Mouse (Mus musculus) midbrain, embryonic 15.5 days (tissue): ENCODE measurements around the gene Tap1. TPM values are rescaled to one million over a fixed set of nuclear protein-coding genes. Genes with fewer than 3 reads are reported as not detected.

Source experiments
- ATAC-seq: fragments of 200-750 bp; cut with Nextera tagmentation; replicated peaks from 2 replicates; pipeline ENCODE4 v1.8.0; 2017; ENCODE audit warnings: moderate TSS enrichment
- H3K27ac ChIP-seq: fragments of 300-500 bp; sonication (generic); 2 replicates; pipeline ENCODE4 v1.5.1; 2015; ENCODE audit warnings: mild to moderate bottlenecking, inconsistent platforms
- H3K27me3 ChIP-seq: fragments of 300-500 bp; sonication (generic); replicated peaks from 2 replicates; pipeline ENCODE4 v1.6.1; 2015; ENCODE audit warnings: inconsistent platforms
- H3K36me3 ChIP-seq: fragments of 300-500 bp; sonication (generic); replicated peaks from 2 replicates; pipeline ENCODE4 v1.6.1; 2015; ENCODE audit warnings: inconsistent platforms
- H3K4me1 ChIP-seq: fragments of 300-500 bp; sonication (generic); 2 replicates; pipeline ENCODE4 v1.6.1; 2015; ENCODE audit warnings: inconsistent platforms
- H3K4me2 ChIP-seq: fragments of 300-500 bp; sonication (generic); 2 replicates; pipeline ENCODE4 v1.6.1; 2015; ENCODE audit warnings: inconsistent platforms, mild to moderate bottlenecking, moderate library complexity
- H3K4me3 ChIP-seq: fragments of 300-500 bp; sonication (generic); 2 replicates; pipeline ENCODE4 v1.5.1; 2015; ENCODE audit warnings: mild to moderate bottlenecking, inconsistent platforms
- H3K9ac ChIP-seq: fragments of 300-500 bp; sonication (generic); 2 replicates; pipeline ENCODE4 v1.6.1; 2015; ENCODE audit warnings: mild to moderate bottlenecking, inconsistent platforms
- H3K9me3 ChIP-seq: fragments of 300-500 bp; sonication (generic); 2 replicates; pipeline ENCODE4 v1.6.1; 2016; ENCODE audit warnings: inconsistent platforms
- WGBS: fragments of 180-500 bp; shearing (Covaris S2); methylation state at CpG from one replicate; pipeline ENCODE4 v1.1.7; 2015; ENCODE audit warnings: mixed read lengths; 5-methylcytosine and 5-hydroxymethylcytosine counted together
- polyA plus RNA-seq: library from polyadenylated mRNA; unstranded; fragments of >200 nt; fragmentation: Nextera tagmentation; extraction: Ambion mirVana; gene quantifications from 2 replicates; pipeline ENCODE4 v1.2.1, GENCODE M21; 2015

Gene Tap1
- polyA plus RNA-seq, 1 experiment from 2014 or later = 2.3 TPM

DNA sequence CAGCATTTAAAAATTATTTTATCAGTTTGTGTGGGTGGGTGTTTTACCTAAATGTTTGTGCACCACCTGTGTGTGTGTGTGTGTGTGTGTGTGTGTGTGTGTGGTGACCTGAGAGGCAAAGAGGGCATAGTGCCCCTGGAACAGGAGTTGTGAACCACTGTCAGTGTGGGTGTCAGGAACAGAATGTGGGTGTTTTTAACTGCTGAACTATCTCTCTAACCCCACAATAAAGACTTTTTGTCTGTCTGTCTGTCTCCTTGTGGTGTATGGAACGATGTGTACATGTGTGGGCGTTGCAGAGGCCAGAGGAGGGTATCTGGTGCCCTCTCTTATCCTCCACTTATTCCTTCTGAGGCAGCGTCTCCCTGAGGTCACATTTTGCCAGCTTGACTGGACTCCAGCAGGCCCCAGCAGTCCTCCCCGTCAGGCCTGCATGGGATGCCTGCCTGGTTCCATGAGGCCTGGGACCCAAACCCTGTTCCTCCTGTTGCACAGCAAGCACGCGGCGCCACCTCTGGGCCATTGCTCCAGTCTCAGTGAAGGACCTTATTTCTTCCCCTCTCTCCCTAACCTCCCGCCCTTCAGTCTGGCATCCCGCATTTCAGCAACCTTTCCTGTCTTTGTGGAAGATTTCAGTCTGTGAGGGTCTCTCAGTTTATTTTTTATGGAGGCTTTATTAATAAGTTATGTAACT, 23.0 kb upstream of the Tap1 start:
- no peak overlapping the region for H3K27ac ChIP-seq
- H3K9ac ChIP-seq = no peak overlapping the region
- no peak for ATAC-seq
- H3K4me3 ChIP-seq = no peak overlapping the region
- 38% methylated on average over 9 of the region's 9 CpGs for WGBS
- no peaks in the 10 kb centered on the region for H3K36me3 ChIP-seq
- H3K4me2 ChIP-seq = no peak overlapping the region
- H3K27me3 ChIP-seq = no peaks in the 10 kb centered on the region
- H3K9me3 ChIP-seq = no peaks in the 10 kb centered on the region
- H3K4me1 ChIP-seq = no peaks in the 10 kb centered on the region

DNA sequence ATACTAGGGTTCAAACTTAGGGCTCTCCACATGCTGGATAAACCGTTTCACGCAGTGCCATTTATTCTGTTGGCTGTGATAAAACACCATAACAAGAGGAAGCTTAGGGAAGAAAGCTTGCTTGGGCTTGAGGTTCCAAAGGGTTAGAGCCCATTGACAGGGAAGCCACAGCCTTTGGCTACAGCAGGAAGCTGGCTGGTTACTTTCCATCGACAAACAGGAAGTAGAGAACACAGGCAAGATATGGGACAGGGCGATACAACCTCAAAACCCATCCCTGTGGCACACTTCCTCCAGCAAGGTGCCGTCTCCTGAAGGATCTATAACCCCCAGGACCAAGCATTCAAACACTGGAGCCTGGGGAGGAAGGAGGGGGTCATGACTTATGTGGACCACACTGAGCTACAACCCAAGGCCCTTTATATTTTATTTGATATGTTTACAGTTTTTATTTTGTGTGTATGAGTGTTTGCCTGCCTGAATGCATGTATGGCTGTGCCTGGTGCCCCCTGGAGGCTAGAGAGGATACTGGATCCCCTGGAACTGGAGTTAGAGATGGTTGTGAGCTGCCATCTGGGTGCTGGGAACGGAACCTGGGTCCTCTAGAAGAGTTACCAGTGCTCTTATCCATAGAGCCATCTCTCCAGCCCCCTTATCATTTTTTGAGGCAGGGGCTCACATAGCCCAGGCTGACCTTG, 22.2 kb upstream of the Tap1 start:
- Histone ChIP-seq H3K9me3 (no peaks in the 10 kb centered on the region), H3K27me3 (0 out of 2 replicates have a peak, but pooled peaks cover 3% of the 10 kb centered on the region), H3K9ac (no peak overlapping the region), H3K4me3 (no peak overlapping the region), H3K36me3 (no peaks in the 10 kb centered on the region), H3K4me2 (no peak overlapping the region), H3K27ac (no peak overlapping the region), H3K4me1 (no peaks in the 10 kb centered on the region)
- ATAC-seq = no peak
- 82% methylated on average over 6 of the region's 6 CpGs for WGBS

- H3K4me1 ChIP-seq = no peaks in the 10 kb centered on the region
- ATAC-seq = no peak
- H3K36me3 ChIP-seq = no peaks in the 10 kb centered on the region
- no peaks in the 10 kb centered on the region for H3K9me3 ChIP-seq
- no peak overlapping the region for H3K4me2 ChIP-seq
- H3K9ac ChIP-seq = no peak overlapping the region
- H3K27ac ChIP-seq = no peak overlapping the region
- H3K4me3 ChIP-seq = no peak overlapping the region
- WGBS = 2% methylated on average over 2 of the region's 2 CpGs
- peaks cover 7% of the 10 kb centered on the region; the same call in 1 of the 2 replicates for H3K27me3 ChIP-seq
Measured at GRCm38 (mm10) chr17:34169279-34169678, 18.1 kb upstream of the Tap1 start.

GRCm38 (mm10) chr17:34170487-34170876, 16.9 kb upstream of the Tap1 start:
- no peaks in the 10 kb centered on the region for H3K36me3 ChIP-seq
- H3K9me3 ChIP-seq = no peaks in the 10 kb centered on the region
- ATAC-seq = no peak
- no peak overlapping the region for H3K4me3 ChIP-seq
- H3K4me1 ChIP-seq = no peaks in the 10 kb centered on the region
- 24% methylated on average over 4 of the region's 4 CpGs for WGBS
- no peak overlapping the region for H3K9ac ChIP-seq
- peaks cover 7% of the 10 kb centered on the region; the same call in 1 of the 2 replicates for H3K27me3 ChIP-seq
- H3K4me2 ChIP-seq = no peak overlapping the region
- H3K27ac ChIP-seq = no peak overlapping the region

- H3K36me3 ChIP-seq = no peaks in the 10 kb centered on the region
- no peak overlapping the region for H3K4me2 ChIP-seq
- H3K4me1 ChIP-seq = no peaks in the 10 kb centered on the region
- peaks cover 7% of the 10 kb centered on the region; the same call in 1 of the 2 replicates for H3K27me3 ChIP-seq
- 45% methylated on average over 13 of the region's 13 CpGs for WGBS
- no peak for ATAC-seq
- H3K9ac ChIP-seq = no peak overlapping the region
- H3K27ac ChIP-seq = no peak overlapping the region
- H3K4me3 ChIP-seq = no peak overlapping the region
- H3K9me3 ChIP-seq = no peaks in the 10 kb centered on the region
Measured at GRCm38 (mm10) chr17:34170877-34171498, 16.4 kb upstream of the Tap1 start.

DNA sequence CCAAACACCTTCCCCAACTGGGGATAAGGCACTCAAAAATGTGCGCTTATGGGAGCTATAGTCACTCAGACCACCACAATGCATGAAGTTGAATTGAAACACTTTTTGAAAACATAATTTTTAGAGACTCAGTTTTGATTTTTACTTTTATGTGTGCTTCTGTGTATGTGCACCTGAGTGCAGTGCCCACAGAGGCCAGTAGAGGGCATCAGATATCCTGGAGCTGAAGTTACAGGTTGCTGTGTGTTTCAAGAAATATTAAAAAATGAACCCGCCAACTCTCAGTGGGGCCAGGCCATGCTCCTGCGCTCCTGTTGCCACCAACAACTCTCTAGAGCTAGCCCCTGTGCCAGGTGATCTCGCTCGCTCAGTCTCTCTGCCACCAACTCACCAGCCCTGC, 14.8 kb upstream of the Tap1 start:
- no peaks in the 10 kb centered on the region for H3K9me3 ChIP-seq

DNA sequence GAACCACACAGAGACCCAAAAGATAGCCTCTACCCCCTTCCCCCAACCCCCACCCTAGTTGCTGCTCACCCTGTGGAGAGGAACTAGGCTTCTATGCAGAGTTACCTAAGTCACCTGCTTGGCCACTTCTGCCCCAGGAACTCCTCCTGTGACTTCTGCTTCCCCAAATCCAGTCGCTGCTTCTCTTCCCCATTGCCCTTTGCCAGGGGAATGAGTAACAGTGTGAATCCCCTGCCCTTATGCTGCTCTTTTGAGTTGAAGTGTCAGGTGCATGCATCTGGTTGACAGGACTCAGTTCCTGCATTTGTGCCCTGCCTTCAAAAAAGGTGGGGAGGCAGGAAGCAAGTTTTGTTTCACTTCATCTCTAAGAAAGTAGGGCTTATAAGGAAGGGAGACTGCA, 13.3 kb upstream of the Tap1 start:
- no peak for ATAC-seq
- Histone ChIP-seq H3K4me3 (no peak overlapping the region), H3K4me2 (no peak overlapping the region), H3K4me1 (no peaks in the 10 kb centered on the region), H3K27ac (no peak overlapping the region), H3K9ac (no peak overlapping the region), H3K9me3 (no peaks in the 10 kb centered on the region), H3K36me3 (no peaks in the 10 kb centered on the region), H3K27me3 (peaks cover 7% of the 10 kb centered on the region; the same call in 1 of the 2 replicates)
- 69% methylated on average over 1 of the region's 1 CpGs for WGBS

More for the DNA sequence above, 14.8 kb upstream of the Tap1 start:
- no peak overlapping the region for H3K4me3 ChIP-seq
- H3K36me3 ChIP-seq = no peaks in the 10 kb centered on the region
- no peak overlapping the region for H3K9ac ChIP-seq
- 95% methylated on average over 5 of the region's 5 CpGs for WGBS
- peaks cover 7% of the 10 kb centered on the region; the same call in 1 of the 2 replicates for H3K27me3 ChIP-seq
- no peak for ATAC-seq
- no peak overlapping the region for H3K27ac ChIP-seq
- no peaks in the 10 kb centered on the region for H3K4me1 ChIP-seq
- H3K4me2 ChIP-seq = no peak overlapping the region

- Histone ChIP-seq H3K36me3 (no peaks in the 10 kb centered on the region), H3K4me1 (no peaks in the 10 kb centered on the region), H3K4me2 (no peak overlapping the region), H3K27ac (no peak overlapping the region), H3K4me3 (no peak overlapping the region), H3K27me3 (peaks cover 6% of the 10 kb centered on the region; the same call in 1 of the 2 replicates), H3K9ac (no peak overlapping the region), H3K9me3 (no peaks in the 10 kb centered on the region)
- no peak for ATAC-seq
- 75% methylated on average over 4 of the region's 4 CpGs for WGBS
Measured at GRCm38 (mm10) chr17:34177179-34177578, 10.2 kb upstream of the Tap1 start.

- H3K27me3 ChIP-seq = peaks cover 4% of the 10 kb centered on the region; the same call in 1 of the 2 replicates
- no peak overlapping the region for H3K4me2 ChIP-seq
- H3K9me3 ChIP-seq = no peaks in the 10 kb centered on the region
- WGBS = 70% methylated on average over 6 of the region's 6 CpGs
- no peak overlapping the region for H3K27ac ChIP-seq
- H3K4me3 ChIP-seq = no peak overlapping the region
- H3K4me1 ChIP-seq = no peaks in the 10 kb centered on the region
- H3K36me3 ChIP-seq = no peaks in the 10 kb centered on the region
- no peak overlapping the region for H3K9ac ChIP-seq
- ATAC-seq = no peak
Measured at GRCm38 (mm10) chr17:34179019-34179418, 8.3 kb upstream of the Tap1 start.

DNA sequence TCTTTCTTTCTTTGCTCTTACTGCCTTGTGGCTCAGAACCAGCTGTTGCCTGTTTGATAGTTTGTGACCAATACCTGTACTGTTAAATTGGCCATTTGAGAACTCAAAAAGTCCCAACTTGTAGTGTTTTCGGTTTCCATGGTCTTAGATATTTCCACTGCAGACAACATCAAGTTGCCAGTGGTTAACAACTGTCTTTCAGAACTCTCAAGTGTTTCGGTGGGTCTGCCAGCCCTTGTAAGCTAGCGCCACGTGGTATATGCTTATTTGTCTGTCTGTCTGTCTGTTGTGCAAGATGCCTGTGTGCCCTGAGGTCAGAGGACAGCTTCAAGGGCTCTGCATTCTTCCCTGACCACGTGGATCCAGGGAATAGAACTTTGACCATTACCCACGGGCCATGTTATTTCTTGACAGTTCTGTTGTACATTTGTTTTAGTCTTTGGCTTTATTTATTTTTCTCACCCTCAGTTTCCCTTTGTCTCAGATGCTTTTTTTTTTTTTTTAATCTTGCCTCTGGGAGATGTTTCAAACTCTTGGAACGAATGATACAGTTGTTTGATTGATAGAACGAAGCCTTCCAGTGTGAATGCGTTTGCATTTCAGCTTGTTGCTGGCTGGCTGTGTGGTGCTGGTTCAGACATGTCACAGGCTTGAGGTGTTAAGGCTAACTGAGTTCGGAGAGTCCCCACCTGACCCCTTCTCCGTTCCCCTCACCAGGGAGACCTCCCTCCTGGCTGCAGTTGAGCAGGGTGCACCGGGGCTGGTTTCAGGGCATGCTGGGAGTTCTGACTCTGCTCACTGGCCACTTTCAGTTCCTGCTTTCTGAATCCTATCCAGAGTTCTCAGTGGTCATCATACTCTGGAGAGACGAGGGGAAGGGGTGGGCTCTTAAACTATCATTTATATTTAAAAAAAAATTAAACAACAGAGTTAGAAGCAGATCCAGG, 7.2 kb upstream of the Tap1 start:
- Histone ChIP-seq H3K9me3 (no peaks in the 10 kb centered on the region), H3K27me3 (peaks cover 4% of the 10 kb centered on the region), H3K4me2 (no peak overlapping the region), H3K27ac (no peak overlapping the region), H3K36me3 (no peaks in the 10 kb centered on the region), H3K4me1 (no peaks in the 10 kb centered on the region), H3K9ac (no peak overlapping the region), H3K4me3 (no peak overlapping the region)
- no peak for ATAC-seq
- WGBS = 77% methylated on average over 13 of the region's 13 CpGs

DNA sequence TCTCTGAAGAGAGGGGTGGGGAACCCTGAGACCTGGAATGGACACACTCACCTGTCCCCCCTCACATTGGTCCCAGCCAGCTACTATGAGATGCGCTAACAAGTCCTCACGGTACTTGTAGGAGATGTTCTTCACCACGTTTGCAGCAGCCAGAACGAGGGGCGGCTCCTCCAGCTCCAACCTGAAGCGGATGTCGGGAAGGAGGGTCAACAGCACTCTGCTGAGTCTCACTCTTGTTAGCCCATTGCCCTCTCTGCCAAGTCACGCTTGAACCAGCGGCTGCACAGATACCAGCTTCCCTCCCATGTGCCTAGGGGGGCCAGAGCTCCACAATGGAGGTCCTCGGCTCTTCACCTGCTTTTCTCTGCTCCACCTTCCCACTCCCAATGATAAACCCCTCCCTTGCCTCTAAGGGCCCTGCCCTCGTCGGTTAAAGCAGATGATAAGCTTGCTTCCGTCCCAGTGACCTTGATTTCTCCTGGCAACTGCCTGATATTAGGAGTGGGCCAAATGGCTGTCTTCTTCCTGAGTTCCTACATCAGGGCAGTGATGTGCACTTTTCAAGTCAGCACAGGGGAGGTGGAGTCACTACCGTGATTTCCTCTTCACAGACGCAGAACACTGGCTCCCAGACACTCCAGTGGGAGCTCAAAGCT, 3.7 kb upstream of the Tap1 start:
- no peak for ATAC-seq

More for the DNA sequence above, 3.7 kb upstream of the Tap1 start:
- H3K4me3 ChIP-seq = no peak overlapping the region
- peaks cover 17% of the 10 kb centered on the region for H3K4me1 ChIP-seq
- no peak overlapping the region for H3K9ac ChIP-seq
- peaks cover 34% of the 10 kb centered on the region for H3K27me3 ChIP-seq
- WGBS = 80% methylated on average over 15 of the region's 15 CpGs
- H3K4me2 ChIP-seq = no peak overlapping the region
- H3K9me3 ChIP-seq = no peaks in the 10 kb centered on the region
- H3K36me3 ChIP-seq = no peaks in the 10 kb centered on the region
- H3K27ac ChIP-seq = no peak overlapping the region
